Mouse (Mus musculus) hindbrain, embryonic 15.5 days (tissue): ENCODE results near the gene Ccdc9. TPM values are rescaled to one million over a fixed set of nuclear protein-coding genes. Genes with fewer than 3 reads are reported as not detected.
"Not testable (repeated sequence)": the region's sequence is repeated elsewhere in the genome, so short reads cannot be mapped to it uniquely, and the experiment has no call there.

Source experiments
- ATAC-seq: fragments of 200-750 bp; cut with Nextera tagmentation; 2 replicates; pipeline ENCODE4 v1.8.0; 2017; ENCODE audit warnings: low read depth, moderate number of reproducible peaks, moderate TSS enrichment; ENCODE audit not compliant: low FRiP score
- H3K27ac ChIP-seq: fragments of 300-500 bp; sonication (generic); replicated peaks from 2 replicates; pipeline ENCODE4 v1.5.1; 2015; ENCODE audit warnings: mild to moderate bottlenecking, inconsistent platforms
- H3K27me3 ChIP-seq: fragments of 300-500 bp; sonication (generic); 2 replicates; pipeline ENCODE4 v1.6.1; 2015; ENCODE audit warnings: control low read depth, inconsistent platforms
- H3K36me3 ChIP-seq: fragments of 300-500 bp; sonication (generic); 2 replicates; pipeline ENCODE4 v1.6.1; 2015; ENCODE audit warnings: control low read depth, inconsistent platforms
- H3K4me1 ChIP-seq: fragments of 300-500 bp; sonication (generic); replicated peaks from 2 replicates; pipeline ENCODE4 v1.6.1; 2015; ENCODE audit warnings: control low read depth, inconsistent platforms
- H3K4me2 ChIP-seq: fragments of 300-500 bp; sonication (generic); 2 replicates; pipeline ENCODE4 v1.6.1; 2015; ENCODE audit warnings: moderate library complexity, mild to moderate bottlenecking, inconsistent platforms
- H3K4me3 ChIP-seq: fragments of 300-500 bp; sonication (generic); 2 replicates; pipeline ENCODE4 v1.5.1; 2015; ENCODE audit warnings: mild to moderate bottlenecking, inconsistent platforms
- H3K9ac ChIP-seq: fragments of 300-500 bp; sonication (generic); 2 replicates; pipeline ENCODE4 v1.6.1; 2015; ENCODE audit warnings: inconsistent platforms
- H3K9me3 ChIP-seq: fragments of 300-500 bp; sonication (generic); 2 replicates; pipeline ENCODE4 v1.6.1; 2016; ENCODE audit warnings: control low read depth, inconsistent platforms
- WGBS: fragments of 180-500 bp; shearing (Covaris S2); methylation state at CpG from one replicate; pipeline ENCODE4 v1.1.7; 2015; 5-methylcytosine and 5-hydroxymethylcytosine counted together
- polyA plus RNA-seq: library from polyadenylated mRNA; unstranded; fragments of >200 nt; fragmentation: Nextera tagmentation; extraction: Ambion mirVana; gene quantifications from 2 replicates; pipeline ENCODE4 v1.2.1, GENCODE M21; 2015

Gene Ccdc9
- polyA plus RNA-seq, 1 experiment from 2014 or later: 29.3 TPM

- H3K9me3 ChIP-seq: no peaks in the 10 kb centered on the region
- ATAC-seq: no peak
- H3K9ac ChIP-seq: no peak overlapping the region
- H3K4me1 ChIP-seq: no peaks in the 10 kb centered on the region
- no peak overlapping the region for H3K4me3 ChIP-seq
- WGBS: 76% methylated on average over 1 of the region's 1 CpGs
- no peaks in the 10 kb centered on the region for H3K27me3 ChIP-seq
- H3K4me2 ChIP-seq: no peak overlapping the region
- H3K27ac ChIP-seq: no peak overlapping the region
- H3K36me3 ChIP-seq: no peaks in the 10 kb centered on the region
These were observed 25.5 kb downstream of the Ccdc9 start for GRCm38 (mm10) chr7:16261097-16261496.

- Histone ChIP-seq H3K4me2 (no peak within 1 kb of the TSS), H3K4me3 (no peak within 1 kb of the TSS), H3K4me1 (no peaks in the 10 kb centered on the region), H3K9me3 (no peaks in the 10 kb centered on the region), H3K9ac (no peak within 1 kb of the TSS), H3K36me3 (no peaks in the 10 kb centered on the region), H3K27ac (no peak within 1 kb of the TSS), H3K27me3 (no peaks in the 10 kb centered on the region)
- ATAC-seq: no peak
- 83% methylated on average over 5 of the region's 5 CpGs for WGBS
These were observed 27.4 kb downstream of the Ccdc9 start, which contains the start of gene C5ar1 for GRCm38 (mm10) chr7:16259110-16259590. Gene C5ar1, minus strand, starts transcription at chr7:16259540.

- no peak for ATAC-seq
- 89% methylated on average over 11 of the region's 11 CpGs for WGBS
- H3K36me3 ChIP-seq: no peaks in the 10 kb centered on the region
- H3K27me3 ChIP-seq: no peaks in the 10 kb centered on the region
- no peak overlapping the region for H3K4me3 ChIP-seq
- H3K4me2 ChIP-seq: no peak overlapping the region
- no peaks in the 10 kb centered on the region for H3K9me3 ChIP-seq
- no peaks in the 10 kb centered on the region for H3K4me1 ChIP-seq
- H3K9ac ChIP-seq: no peak overlapping the region
- no peak overlapping the region for H3K27ac ChIP-seq
These were observed 28.8 kb downstream of the Ccdc9 start for GRCm38 (mm10) chr7:16257830-16258229.

DNA sequence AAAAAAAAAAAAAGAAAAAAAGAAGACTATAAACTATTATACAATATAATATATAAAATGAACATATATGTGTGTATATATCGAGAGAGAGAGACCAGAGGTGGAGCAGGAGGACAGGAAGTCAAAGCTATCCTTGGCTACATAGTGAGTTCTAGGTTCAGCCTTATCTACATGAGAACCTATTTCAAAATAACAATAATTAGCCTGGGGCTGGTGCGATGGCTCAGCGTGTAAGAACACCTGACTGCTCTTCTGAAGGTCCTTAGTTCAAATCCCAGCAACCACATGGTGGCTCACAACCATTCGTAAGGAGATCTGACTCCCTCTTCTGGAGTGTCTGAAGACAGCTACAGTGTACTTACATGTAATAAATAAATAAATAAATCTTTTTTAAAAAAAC lies 30.6 kb downstream of the Ccdc9 start:
- not testable (repeated sequence) for H3K4me1 ChIP-seq, H3K4me3 ChIP-seq, ATAC-seq, H3K27me3 ChIP-seq, H3K9ac ChIP-seq, H3K27ac ChIP-seq, H3K9me3 ChIP-seq, H3K4me2 ChIP-seq, H3K36me3 ChIP-seq
- WGBS: 74% methylated on average over 4 of the region's 4 CpGs

DNA sequence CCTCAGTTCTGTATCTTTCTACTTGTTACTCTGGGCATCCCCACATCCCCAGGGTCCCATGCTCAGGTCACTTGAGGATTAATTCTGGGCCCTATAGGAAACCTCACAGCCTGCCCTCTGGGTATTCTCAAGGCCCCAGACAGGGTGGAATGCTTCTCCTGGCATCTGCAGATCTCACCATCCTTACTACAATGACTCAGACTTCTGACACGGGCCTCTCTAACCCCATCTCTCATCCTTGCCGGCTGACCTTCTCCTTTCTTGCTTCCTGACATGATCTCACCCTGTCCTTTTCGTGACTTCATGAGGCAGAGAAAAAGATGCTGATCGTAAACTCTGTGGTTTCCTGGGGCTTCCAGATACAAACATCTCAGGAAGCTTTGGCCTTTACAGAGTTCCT lies 32.4 kb downstream of the Ccdc9 start:
- Histone ChIP-seq H3K9me3 (no peaks in the 10 kb centered on the region), H3K4me1 (no peaks in the 10 kb centered on the region), H3K36me3 (no peaks in the 10 kb centered on the region), H3K27me3 (no peaks in the 10 kb centered on the region), H3K4me2 (no peak overlapping the region), H3K9ac (no peak overlapping the region), H3K4me3 (no peak overlapping the region), H3K27ac (no peak overlapping the region)
- 68% methylated on average over 4 of the region's 4 CpGs for WGBS
- no peak for ATAC-seq

DNA sequence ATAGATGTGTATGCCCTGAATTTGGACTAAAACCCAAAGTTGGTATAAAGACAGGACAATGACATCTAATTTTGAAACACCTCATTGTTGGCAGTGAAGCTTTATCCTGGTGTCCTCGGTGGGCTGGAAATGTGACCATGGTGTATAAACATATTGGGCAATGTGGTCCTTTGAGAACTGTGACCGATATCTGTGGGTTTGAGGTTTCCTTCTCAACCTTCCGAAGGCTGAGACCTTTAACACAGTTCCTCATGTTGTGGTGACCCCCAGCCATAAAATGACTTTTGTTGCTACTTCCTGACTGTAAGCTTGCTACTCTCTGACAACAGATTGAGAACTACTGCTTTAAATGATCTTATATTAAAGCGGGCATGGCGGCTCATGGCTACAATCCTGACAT lies 35.9 kb downstream of the Ccdc9 start:
- Histone ChIP-seq H3K9ac (no peak overlapping the region), H3K27me3 (no peaks in the 10 kb centered on the region), H3K4me1 (no peaks in the 10 kb centered on the region), H3K27ac (no peak overlapping the region), H3K36me3 (no peaks in the 10 kb centered on the region), H3K9me3 (no peaks in the 10 kb centered on the region), H3K4me2 (no peak overlapping the region), H3K4me3 (no peak overlapping the region)
- WGBS: 88% methylated on average over 5 of the region's 5 CpGs
- ATAC-seq: no peak

GRCm38 (mm10) chr7:16245958-16246357 lies 40.6 kb downstream of the Ccdc9 start:
- Histone ChIP-seq H3K9me3 (no peaks in the 10 kb centered on the region), H3K4me3 (no peak overlapping the region), H3K4me1 (no peaks in the 10 kb centered on the region), H3K9ac (no peak overlapping the region), H3K36me3 (no peaks in the 10 kb centered on the region), H3K27ac (no peak overlapping the region), H3K27me3 (no peaks in the 10 kb centered on the region), H3K4me2 (no peak overlapping the region)
- WGBS: 60% methylated on average over 2 of the region's 4 CpGs
- ATAC-seq: no peak

DNA sequence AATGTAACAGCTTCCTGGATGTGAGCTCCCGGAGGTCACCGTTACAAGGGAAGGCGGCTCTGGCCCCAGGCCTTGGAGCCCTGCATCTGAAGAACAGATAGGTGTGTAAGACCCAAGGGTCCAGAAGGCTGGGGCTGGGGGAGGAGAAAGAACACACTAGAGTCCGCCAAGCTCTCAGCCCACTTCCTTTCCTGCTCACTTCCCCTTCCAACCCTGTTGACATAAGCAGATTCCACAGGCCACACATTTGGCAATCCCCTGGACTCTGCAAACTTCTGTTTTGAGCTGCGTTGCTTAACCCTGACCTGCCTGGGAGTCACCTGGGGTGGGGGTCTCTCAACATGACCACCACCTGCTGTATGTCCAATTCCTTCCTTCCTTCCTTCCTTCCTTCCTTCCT lies 42.5 kb downstream of the Ccdc9 start, which contains the start of gene C5ar2:
Gene C5ar2, minus strand, starts transcription at position 88 of the 400 bp plus-strand sequence.
- ATAC-seq: no peak
- no peaks in the 10 kb centered on the region for H3K27me3 ChIP-seq
- H3K9ac ChIP-seq: no peak within 1 kb of the TSS
- WGBS: 86% methylated on average over 5 of the region's 5 CpGs
- H3K4me2 ChIP-seq: no peak within 1 kb of the TSS
- no peaks in the 10 kb centered on the region for H3K4me1 ChIP-seq
- H3K4me3 ChIP-seq: no peak within 1 kb of the TSS
- H3K36me3 ChIP-seq: no peaks in the 10 kb centered on the region
- H3K9me3 ChIP-seq: no peaks in the 10 kb centered on the region
- H3K27ac ChIP-seq: no peak within 1 kb of the TSS

- no peaks in the 10 kb centered on the region for H3K36me3 ChIP-seq
- ATAC-seq: no peak
- no peaks in the 10 kb centered on the region for H3K9me3 ChIP-seq
- H3K4me3 ChIP-seq: no peak overlapping the region
- H3K27ac ChIP-seq: no peak overlapping the region
- no peaks in the 10 kb centered on the region for H3K27me3 ChIP-seq
- whole genome bisulfite sequencing: 85% methylated on average over 6 of the region's 6 CpGs
- no peaks in the 10 kb centered on the region for H3K4me1 ChIP-seq
- H3K9ac ChIP-seq: no peak overlapping the region
- no peak overlapping the region for H3K4me2 ChIP-seq
These were observed 44.4 kb downstream of the Ccdc9 start for GRCm38 (mm10) chr7:16242198-16242597.

DNA sequence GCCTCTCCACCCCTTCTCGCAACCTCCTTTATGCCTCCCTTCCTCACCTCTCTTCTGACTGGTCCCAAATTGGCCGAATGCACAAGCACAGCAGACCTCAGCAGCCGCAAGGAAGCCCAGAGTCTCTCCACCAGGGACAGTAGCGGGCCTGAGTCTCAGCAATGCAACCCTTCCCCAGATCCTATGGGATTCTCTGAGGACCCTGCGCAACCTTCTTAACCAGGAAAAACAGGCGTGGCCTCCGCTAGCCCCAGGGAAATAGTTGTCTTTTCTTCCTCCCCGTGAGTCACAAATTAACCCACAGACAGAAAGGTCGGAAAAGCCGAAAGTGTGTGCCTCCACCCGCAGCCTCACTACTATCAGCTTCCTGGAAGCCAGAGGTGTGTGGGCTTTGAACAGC lies 44.8 kb downstream of the Ccdc9 start:
- no peak for ATAC-seq
- no peaks in the 10 kb centered on the region for H3K4me1 ChIP-seq
- no peak overlapping the region for H3K4me2 ChIP-seq
- H3K4me3 ChIP-seq: no peak overlapping the region
- no peak overlapping the region for H3K9ac ChIP-seq
- H3K27me3 ChIP-seq: no peaks in the 10 kb centered on the region
- WGBS: 70% methylated on average over 11 of the region's 11 CpGs
- H3K9me3 ChIP-seq: no peaks in the 10 kb centered on the region
- H3K27ac ChIP-seq: no peak overlapping the region
- H3K36me3 ChIP-seq: no peaks in the 10 kb centered on the region

DNA sequence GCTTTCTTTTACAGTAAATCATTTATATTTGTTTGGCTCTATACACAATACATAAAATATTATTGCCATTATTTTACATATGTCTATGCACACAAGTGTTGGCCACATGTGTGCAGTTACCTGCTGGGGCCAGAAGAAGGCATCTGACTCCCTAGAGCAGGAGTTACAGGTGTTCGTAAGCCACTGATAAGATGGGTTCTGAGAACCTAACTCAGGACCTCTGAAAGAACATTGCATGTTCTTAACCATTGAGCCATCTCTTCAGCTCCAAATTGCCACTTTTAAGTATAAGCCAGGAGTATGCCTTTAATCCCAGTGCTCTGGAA lies 45.7 kb downstream of the Ccdc9 start:
- H3K4me3 ChIP-seq: no peak overlapping the region
- H3K4me1 ChIP-seq: no peaks in the 10 kb centered on the region
- no peaks in the 10 kb centered on the region for H3K36me3 ChIP-seq
- WGBS: 97% methylated on average over 1 of the region's 1 CpGs
- no peak overlapping the region for H3K4me2 ChIP-seq
- no peak overlapping the region for H3K9ac ChIP-seq
- no peaks in the 10 kb centered on the region for H3K27me3 ChIP-seq
- H3K27ac ChIP-seq: no peak overlapping the region
- no peak for ATAC-seq
- no peaks in the 10 kb centered on the region for H3K9me3 ChIP-seq

DNA sequence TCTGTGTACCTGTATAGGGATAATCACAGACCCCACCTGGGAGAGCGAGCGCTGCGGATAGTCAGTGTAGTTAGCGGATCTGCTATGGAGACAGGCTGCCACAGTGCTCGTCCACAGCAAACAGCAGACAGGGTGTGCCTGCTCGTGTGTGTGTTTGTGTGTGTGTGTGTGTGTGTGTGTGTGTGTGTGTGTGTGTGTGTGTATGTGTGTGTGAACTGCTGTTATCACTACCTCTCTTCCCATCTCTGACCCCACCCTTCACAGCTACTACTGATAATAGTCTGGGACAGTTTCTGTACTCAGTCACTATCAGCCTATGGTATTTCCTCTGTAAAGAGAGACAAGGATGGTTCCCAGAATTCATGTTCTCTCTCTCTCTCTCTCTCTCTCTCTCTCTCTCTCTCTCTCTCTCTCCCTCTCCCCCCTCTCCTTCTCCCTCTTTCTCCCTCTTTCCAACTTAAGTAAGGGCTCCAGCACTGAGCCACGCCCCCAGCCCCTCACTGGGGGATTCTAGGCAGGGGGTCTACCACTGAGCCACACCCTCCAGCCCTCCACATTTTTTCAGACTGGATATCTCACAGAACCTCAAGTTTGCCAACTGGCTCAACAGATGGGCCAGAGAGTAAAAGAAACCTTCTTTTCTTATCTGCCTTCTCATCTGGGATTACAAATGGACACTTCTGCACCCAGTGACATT lies 46.2 kb downstream of the Ccdc9 start:
- Histone ChIP-seq H3K4me1 (no peaks in the 10 kb centered on the region), H3K4me3 (no peak overlapping the region), H3K4me2 (no peak overlapping the region), H3K9me3 (no peaks in the 10 kb centered on the region), H3K27ac (no peak overlapping the region), H3K36me3 (no peaks in the 10 kb centered on the region), H3K27me3 (no peaks in the 10 kb centered on the region), H3K9ac (no peak overlapping the region)
- WGBS: 84% methylated on average over 7 of the region's 7 CpGs
- no peak for ATAC-seq

DNA sequence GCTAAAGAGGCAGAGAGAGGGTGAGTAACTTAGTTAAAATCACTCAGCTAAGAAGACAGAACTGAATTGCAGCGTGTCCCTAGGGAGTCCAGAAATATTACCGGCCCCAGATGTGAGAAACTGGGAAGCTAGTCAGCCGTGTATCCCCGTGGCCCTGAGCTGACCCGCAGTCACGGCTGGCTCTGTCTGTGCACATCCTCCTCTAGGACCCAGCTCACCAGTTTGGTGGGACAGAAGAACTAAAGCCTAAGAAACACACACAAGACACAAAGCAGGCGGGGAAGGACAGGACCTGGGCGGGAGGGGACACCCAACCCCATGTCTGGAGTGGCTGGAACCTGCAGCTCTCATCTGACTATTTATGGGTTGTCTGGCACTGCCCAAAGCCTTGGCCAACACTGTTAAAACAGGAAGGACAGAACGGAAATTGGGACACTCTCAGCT lies 47.0 kb downstream of the Ccdc9 start:
- Histone ChIP-seq H3K4me2 (no peak overlapping the region), H3K4me1 (no peaks in the 10 kb centered on the region), H3K36me3 (no peaks in the 10 kb centered on the region), H3K9ac (no peak overlapping the region), H3K27ac (no peak overlapping the region), H3K9me3 (no peaks in the 10 kb centered on the region), H3K4me3 (no peak overlapping the region), H3K27me3 (no peaks in the 10 kb centered on the region)
- 54% methylated on average over 9 of the region's 9 CpGs for WGBS
- ATAC-seq: no peak
